15 mouse cellular contexts compared by ENCODE assay signal in genomic region chr9:59709225-59709624, GRCm38 (mm10). TPM values are rescaled to one million over a fixed set of nuclear protein-coding genes. Genes with fewer than 3 reads are reported as not detected.
DNase-seq lines count a peak whose midpoint lies in the region; ATAC-seq and TF ChIP-seq lines count a peak whose summit lies in the region.
"Had no signal": no experiment of that assay in that cellular context is flagged by ENCODE, and none has a peak within 500 bp of the region (broad histone marks: within the 10 kb centered on the region; RNA-seq: fewer than 3 reads in every experiment).

No protein-coding gene starts in this region.

- H3K36me3 ChIP-seq in kidney, postnatal 0 days (ENCODE audit: insufficient read depth, low read length) = no peaks in the 10 kb centered on the region
- H3K36me3 ChIP-seq in lung, postnatal 0 days (ENCODE audit: insufficient read depth, low read length) = no peaks in the 10 kb centered on the region
- H3K36me3 ChIP-seq in forebrain, embryonic 16.5 days (ENCODE audit: control insufficient read depth, insufficient read depth) = no peaks in the 10 kb centered on the region
- H3K36me3 ChIP-seq in midbrain, embryonic 10.5 days = no peaks in the 10 kb centered on the region
- H3K36me3 ChIP-seq: heart, embryonic 13.5 days; hindbrain, embryonic 10.5 days; intestine, embryonic 15.5 days had no signal

- peak; percentile 99 for TF ChIP-seq EP300 in lung, postnatal 0 days (IDR thresholded peaks at IDR 0.05)

- H3K9ac ChIP-seq in kidney, postnatal 0 days (ENCODE audit: low read depth, low read length) = no peak overlapping the region
- H3K9ac ChIP-seq in lung, postnatal 0 days (replicated peaks; ENCODE audit: low read depth) = peak overlapping the region; percentile 29; the same call in 1 of the 2 replicates
- H3K9ac ChIP-seq in forebrain, embryonic 16.5 days (replicated peaks; ENCODE audit: low read depth, low read length) = no peak overlapping the region
- H3K9ac ChIP-seq: heart, embryonic 13.5 days; intestine, embryonic 15.5 days had no signal

- peak overlapping the region; percentile 19; the same call in 1 of the 2 replicates for H3K27ac ChIP-seq in kidney, postnatal 0 days
- H3K27ac ChIP-seq in lung, postnatal 0 days (ENCODE audit: low read length) = peak overlapping the region; percentile 91
- H3K27ac ChIP-seq in forebrain, embryonic 16.5 days (ENCODE audit: low read length) = no peak overlapping the region
- H3K27ac ChIP-seq in midbrain, embryonic 10.5 days (replicated peaks) = no peak overlapping the region
- H3K27ac ChIP-seq: heart, embryonic 13.5 days; hindbrain, embryonic 10.5 days; intestine, embryonic 15.5 days had no signal

- no peaks in the 10 kb centered on the region for H3K9me3 ChIP-seq in kidney, postnatal 0 days (replicated peaks; ENCODE audit: low read length)
- H3K9me3 ChIP-seq in lung, postnatal 0 days (ENCODE audit: low read length) = no peaks in the 10 kb centered on the region
- no peaks in the 10 kb centered on the region for H3K9me3 ChIP-seq in forebrain, embryonic 16.5 days (ENCODE audit: control insufficient read depth, low read length)
- no peaks in the 10 kb centered on the region for H3K9me3 ChIP-seq in midbrain, embryonic 10.5 days (replicated peaks)
- H3K9me3 ChIP-seq: heart, embryonic 13.5 days; hindbrain, embryonic 10.5 days; intestine, embryonic 15.5 days; megakaryocyte, embryonic 14.5 days had no signal

- TF ChIP-seq CTCF in kidney, postnatal 0 days (IDR thresholded peaks at IDR 0.05; ENCODE audit: low read depth) = no peak
- TF ChIP-seq CTCF in lung, postnatal 0 days (IDR thresholded peaks at IDR 0.05) = no peak

- 84% methylated on average over 3 of the region's 3 CpGs for WGBS in kidney, postnatal 0 days
- 41% methylated on average over 3 of the region's 3 CpGs for WGBS in lung, postnatal 0 days
- WGBS in forebrain, embryonic 16.5 days = 64% methylated on average over 3 of the region's 3 CpGs
- WGBS in midbrain, embryonic 10.5 days = 80% methylated on average over 3 of the region's 3 CpGs

- H3K4me2 ChIP-seq in kidney, postnatal 0 days (ENCODE audit: low read length) = no peak overlapping the region
- H3K4me2 ChIP-seq in lung, postnatal 0 days (replicated peaks; ENCODE audit: low read depth, low read length) = no peak overlapping the region
- H3K4me2 ChIP-seq in forebrain, embryonic 16.5 days (ENCODE audit: low read length) = no peak overlapping the region
- H3K4me2 ChIP-seq: heart, embryonic 13.5 days; intestine, embryonic 15.5 days; liver, embryonic 11.5 days had no signal

- no peaks in the 10 kb centered on the region for H3K27me3 ChIP-seq in kidney, postnatal 0 days (ENCODE audit: insufficient read depth, low read length)
- H3K27me3 ChIP-seq in lung, postnatal 0 days (replicated peaks; ENCODE audit: insufficient read depth, low read length) = no peaks in the 10 kb centered on the region
- no peaks in the 10 kb centered on the region for H3K27me3 ChIP-seq in forebrain, embryonic 16.5 days (replicated peaks; ENCODE audit: control insufficient read depth, insufficient read depth, low read length)
- H3K27me3 ChIP-seq in midbrain, embryonic 10.5 days (ENCODE audit: low read depth, poor library complexity, severe bottlenecking) = no peaks in the 10 kb centered on the region
- H3K27me3 ChIP-seq: heart, embryonic 13.5 days; intestine, embryonic 15.5 days; Patski had no signal

- peak; percentile 23 for DNase-seq in gastrocnemius, postnatal 10 days
- no peak for DNase-seq in gastrocnemius, postnatal 4 days (ENCODE audit: low spot score in 2 of 2)
- peak; percentile 71 for DNase-seq in NIH3T3 (ENCODE audit: low read depth)
- DNase-seq in kidney, postnatal 0 days (ENCODE audit: low spot score) = no peak
- DNase-seq in lung, postnatal 0 days (ENCODE audit: low spot score) = peak; percentile 87
- DNase-seq in thymus, postnatal 36 days = no peak
- no peak for DNase-seq in midbrain, embryonic 10.5 days (ENCODE audit: low spot score)
- DNase-seq: cerebellum, adult 18-20 months had no signal

- H3K4me3 ChIP-seq in kidney, postnatal 0 days (replicated peaks; ENCODE audit: low read depth, low read length) = no peak overlapping the region
- no peak overlapping the region for H3K4me3 ChIP-seq in lung, postnatal 0 days (ENCODE audit: low read depth, low read length)
- no peak overlapping the region for H3K4me3 ChIP-seq in forebrain, embryonic 16.5 days (replicated peaks; ENCODE audit: low read length)
- H3K4me3 ChIP-seq in midbrain, embryonic 10.5 days = no peak overlapping the region
- H3K4me3 ChIP-seq: heart, embryonic 13.5 days; hindbrain, embryonic 10.5 days; intestine, embryonic 15.5 days had no signal

- ATAC-seq in kidney, postnatal 0 days (replicated peaks; ENCODE audit: low FRiP score, low read depth) = no peak
- peak; percentile 68 for ATAC-seq in lung, postnatal 0 days
- no peak for ATAC-seq in forebrain, embryonic 16.5 days
- ATAC-seq: intestine, embryonic 15.5 days; Patski had no signal

- H3K4me1 ChIP-seq in kidney, postnatal 0 days (replicated peaks; ENCODE audit: insufficient read depth, low read length) = no peaks in the 10 kb centered on the region
- H3K4me1 ChIP-seq in lung, postnatal 0 days (ENCODE audit: insufficient read depth, low read depth, low read length) = peaks cover 8% of the 10 kb centered on the region; the same call in 1 of the 2 replicates
- H3K4me1 ChIP-seq in forebrain, embryonic 16.5 days (replicated peaks; ENCODE audit: control insufficient read depth, insufficient read depth, low read length) = no peaks in the 10 kb centered on the region
- H3K4me1 ChIP-seq in midbrain, embryonic 10.5 days = 0 out of 2 replicates have a peak, but pooled peaks cover 5% of the 10 kb centered on the region
- H3K4me1 ChIP-seq: hindbrain, embryonic 10.5 days; megakaryocyte, embryonic 14.5 days had no signal

RNA-seq across cellular contexts. Expression of gene Gramd2, which starts 29.3 kb away (rescaled TPM):
- 1 to 10 TPM in 1 of 2 experiments, under 1 TPM in 1; 0.21 to 1.6 TPM for total RNA-seq in gastrocnemius, postnatal 10 days (2021)
- total RNA-seq in gastrocnemius, postnatal 4 days (2021) = under 1 TPM; 0.54 to 0.60 TPM
- 1.2 and 1.4 TPM in 2 replicates for polyA plus RNA-seq in kidney, postnatal 0 days (2015; fragmentation: Nextera tagmentation; extraction: Ambion mirVana)
- 68.0 and 95.2 TPM in 2 replicates for polyA plus RNA-seq in lung, postnatal 0 days (2015; fragmentation: Nextera tagmentation; extraction: Ambion mirVana)
- 3.7 and 5.4 TPM in 2 replicates for polyA plus RNA-seq in forebrain, embryonic 16.5 days (2015; fragmentation: Nextera tagmentation; extraction: Ambion mirVana)
- 0.11 and 0.14 TPM in 2 replicates for polyA plus RNA-seq in midbrain, embryonic 10.5 days (2016; fragmentation: Nextera tagmentation; extraction: Ambion mirVana)

RNA-seq across cellular contexts. Expression of gene Senp8, which starts 41.3 kb away (rescaled TPM):
- total RNA-seq in gastrocnemius, postnatal 10 days (2021) = 1 to 10 TPM; 6.5 to 8.5 TPM
- 1 to 10 TPM; 8.9 to 9.1 TPM for total RNA-seq in gastrocnemius, postnatal 4 days (2021)
- polyA plus RNA-seq in kidney, postnatal 0 days (2015; fragmentation: Nextera tagmentation; extraction: Ambion mirVana) = 8.6 and 9.2 TPM in 2 replicates
- 3.4 and 3.6 TPM in 2 replicates for polyA plus RNA-seq in lung, postnatal 0 days (2015; fragmentation: Nextera tagmentation; extraction: Ambion mirVana)
- polyA plus RNA-seq in forebrain, embryonic 16.5 days (2015; fragmentation: Nextera tagmentation; extraction: Ambion mirVana) = 10.2 and 11.7 TPM in 2 replicates
- 21.7 and 22.0 TPM in 2 replicates for polyA plus RNA-seq in midbrain, embryonic 10.5 days (2016; fragmentation: Nextera tagmentation; extraction: Ambion mirVana)

RNA-seq across cellular contexts. Expression of gene Myo9a, which starts 41.5 kb away (rescaled TPM):
- 10 to 100 TPM; 14.9 to 24.5 TPM for total RNA-seq in gastrocnemius, postnatal 10 days (2021)
- 10 to 100 TPM; 28.7 to 30.9 TPM for total RNA-seq in gastrocnemius, postnatal 4 days (2021)
- polyA plus RNA-seq in kidney, postnatal 0 days (2015; fragmentation: Nextera tagmentation; extraction: Ambion mirVana) = 12.4 and 14.5 TPM in 2 replicates
- polyA plus RNA-seq in lung, postnatal 0 days (2015; fragmentation: Nextera tagmentation; extraction: Ambion mirVana) = 8.1 and 11.5 TPM in 2 replicates
- polyA plus RNA-seq in forebrain, embryonic 16.5 days (2015; fragmentation: Nextera tagmentation; extraction: Ambion mirVana) = 26.8 and 27.2 TPM in 2 replicates
- 10.4 and 12.6 TPM in 2 replicates for polyA plus RNA-seq in midbrain, embryonic 10.5 days (2016; fragmentation: Nextera tagmentation; extraction: Ambion mirVana)

RNA-seq across cellular contexts. Expression of gene Pkm, which starts 53.1 kb away (rescaled TPM):
- total RNA-seq in gastrocnemius, postnatal 10 days (2021) = 1,000 to 10,000 TPM; 2,006 to 2,318 TPM
- 1,000 to 10,000 TPM; 1,566 to 1,695 TPM for total RNA-seq in gastrocnemius, postnatal 4 days (2021)
- polyA plus RNA-seq in kidney, postnatal 0 days (2015; fragmentation: Nextera tagmentation; extraction: Ambion mirVana) = 647 and 692 TPM in 2 replicates
- polyA plus RNA-seq in lung, postnatal 0 days (2015; fragmentation: Nextera tagmentation; extraction: Ambion mirVana) = 318 and 331 TPM in 2 replicates
- polyA plus RNA-seq in forebrain, embryonic 16.5 days (2015; fragmentation: Nextera tagmentation; extraction: Ambion mirVana) = 1,186 and 1,222 TPM in 2 replicates
- polyA plus RNA-seq in midbrain, embryonic 10.5 days (2016; fragmentation: Nextera tagmentation; extraction: Ambion mirVana) = 2,767 and 3,271 TPM in 2 replicates

Comparison
In these comparisons a context has a peak if more than half of its experiments do, and no peak if none do; other contexts are left out.
1. DNase-seq: peak in gastrocnemius, postnatal 10 days (single experiment), NIH3T3 (single experiment) and lung, postnatal 0 days (single experiment); none in gastrocnemius, postnatal 4 days (0 of 2), kidney, postnatal 0 days (single experiment), thymus, postnatal 36 days (0 of 2) and midbrain, embryonic 10.5 days (single experiment).
2. H3K27ac ChIP-seq: peak in kidney, postnatal 0 days (single experiment) and lung, postnatal 0 days (single experiment); none in forebrain, embryonic 16.5 days (single experiment) and midbrain, embryonic 10.5 days (single experiment).
3. RNA of gene Gramd2, which starts 29.3 kb away (polyA plus RNA-seq): 68.0 to 95.2 TPM in lung, postnatal 0 days; 3.7 to 5.4 TPM in forebrain, embryonic 16.5 days, 1.2 to 1.4 TPM in kidney, postnatal 0 days and 0.11 to 0.14 TPM in midbrain, embryonic 10.5 days; every median in the first group is over 10 times any median in the second.